Mouse (Mus musculus) embryonic facial prominence, embryonic 11.5 days (tissue): ENCODE results near the gene Wipf1. TPM values are rescaled to one million over a fixed set of nuclear protein-coding genes. Genes with fewer than 3 reads are reported as not detected.

Experiments
- ATAC-seq: fragments of 200-750 bp; cut with Nextera tagmentation; replicated peaks from 2 replicates; pipeline ENCODE4 v1.8.0; 2017; ENCODE audit warnings: low read depth; ENCODE audit not compliant: insufficient number of reproducible peaks, low FRiP score, low TSS enrichment
- DNase-seq: peaks from one replicate; pipeline ENCODE4 v3.0.0-alpha.2; 2015; ENCODE audit warnings: low spot score
- H3K27ac ChIP-seq: fragments of 300-500 bp; sonication (generic); replicated peaks from 2 replicates; pipeline ENCODE4 v1.5.1; 2014; ENCODE audit warnings: mild to moderate bottlenecking, low read depth, low read length, control low read depth
- H3K27me3 ChIP-seq: fragments of 300-500 bp; sonication (generic); 2 replicates; pipeline ENCODE4 v1.6.1; 2014; ENCODE audit warnings: mild to moderate bottlenecking, low read length, moderate library complexity, mixed read lengths; ENCODE audit not compliant: control insufficient read depth, insufficient read depth
- H3K36me3 ChIP-seq: fragments of 300-500 bp; sonication (generic); replicated peaks from 2 replicates; pipeline ENCODE4 v1.6.1; 2014; ENCODE audit warnings: low read depth, mild to moderate bottlenecking, low read length, moderate library complexity, mixed read lengths; ENCODE audit not compliant: control insufficient read depth, insufficient read depth
- H3K4me1 ChIP-seq: fragments of 300-500 bp; sonication (generic); 2 replicates; pipeline ENCODE4 v1.6.1; 2014; ENCODE audit warnings: low read length, mixed read lengths; ENCODE audit not compliant: control insufficient read depth, insufficient read depth
- H3K4me2 ChIP-seq: fragments of 300-500 bp; sonication (generic); 2 replicates; pipeline ENCODE4 v1.6.1; 2014; ENCODE audit warnings: low read depth, mild to moderate bottlenecking, control low read depth, low read length, moderate library complexity
- H3K4me3 ChIP-seq: fragments of 300-500 bp; sonication (generic); 2 replicates; pipeline ENCODE4 v1.5.1; 2014; ENCODE audit warnings: low read depth, low read length, control low read depth
- H3K9ac ChIP-seq: fragments of 300-500 bp; sonication (generic); replicated peaks from 2 replicates; pipeline ENCODE4 v1.6.1; 2014; ENCODE audit warnings: mild to moderate bottlenecking, control low read depth, low read length
- H3K9me3 ChIP-seq: fragments of 300-500 bp; sonication (generic); replicated peaks from 2 replicates; pipeline ENCODE4 v1.6.1; 2016; ENCODE audit warnings: mild to moderate bottlenecking, low read length, inconsistent platforms, mixed read lengths; ENCODE audit not compliant: control insufficient read depth
- WGBS: fragments of 180-500 bp; shearing (Covaris S2); extraction: QIAGEN DNeasy Blood & Tissue Kit; methylation state at CpG from one replicate; pipeline ENCODE4 v1.1.7; 2014; 5-methylcytosine and 5-hydroxymethylcytosine counted together
- polyA plus RNA-seq: library from polyadenylated mRNA; unstranded; fragments of >200 nt; fragmentation: Nextera tagmentation; extraction: Ambion mirVana; gene quantifications from 2 replicates; pipeline ENCODE4 v1.2.1, GENCODE M21; 2014

The Wipf1 gene
- polyA plus RNA-seq, 1 experiment from 2014 or later: 17.5 TPM

GRCm38 (mm10) chr2:73539697-73540096 lies 10.2 kb upstream of the Wipf1 start:
- Histone ChIP-seq H3K4me2 (no peak overlapping the region), H3K4me1 (no peaks in the 10 kb centered on the region; the same call in 1 of the 2 replicates), H3K36me3 (no peaks in the 10 kb centered on the region), H3K27me3 (no peaks in the 10 kb centered on the region), H3K4me3 (no peak overlapping the region), H3K9ac (no peak overlapping the region), H3K27ac (no peak overlapping the region), H3K9me3 (no peaks in the 10 kb centered on the region)
- ATAC-seq: no peak
- 28% methylated on average over 1 of the region's 1 CpGs for WGBS
- DNase-seq: no peak

DNA sequence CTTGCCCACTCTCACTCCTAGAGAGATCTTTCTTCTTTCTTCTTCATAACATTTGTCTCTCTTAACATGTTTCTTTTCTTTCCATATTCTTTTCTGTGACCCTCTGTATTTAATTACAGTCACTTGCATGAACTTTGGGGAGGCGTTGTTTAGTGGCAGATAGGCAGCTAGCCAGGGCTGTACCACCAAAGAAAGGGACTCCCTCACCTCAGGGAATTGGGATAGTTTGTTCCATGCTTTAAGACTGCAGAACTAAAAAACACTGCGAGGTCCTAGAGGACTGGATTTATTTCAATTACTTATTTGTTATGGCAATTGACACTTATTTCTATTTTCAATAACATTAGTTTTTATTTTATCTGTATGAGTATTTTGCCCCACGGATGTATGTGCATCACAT lies 9.6 kb upstream of the Wipf1 start:
- DNase-seq (no peak), ATAC-seq (no peak)
- Histone ChIP-seq H3K9ac (no peak overlapping the region), H3K4me2 (no peak overlapping the region), H3K9me3 (no peaks in the 10 kb centered on the region), H3K27me3 (no peaks in the 10 kb centered on the region), H3K36me3 (no peaks in the 10 kb centered on the region), H3K4me3 (no peak overlapping the region), H3K4me1 (no peaks in the 10 kb centered on the region; the same call in 1 of the 2 replicates), H3K27ac (no peak overlapping the region)
- 79% methylated on average over 3 of the region's 3 CpGs for WGBS

DNA sequence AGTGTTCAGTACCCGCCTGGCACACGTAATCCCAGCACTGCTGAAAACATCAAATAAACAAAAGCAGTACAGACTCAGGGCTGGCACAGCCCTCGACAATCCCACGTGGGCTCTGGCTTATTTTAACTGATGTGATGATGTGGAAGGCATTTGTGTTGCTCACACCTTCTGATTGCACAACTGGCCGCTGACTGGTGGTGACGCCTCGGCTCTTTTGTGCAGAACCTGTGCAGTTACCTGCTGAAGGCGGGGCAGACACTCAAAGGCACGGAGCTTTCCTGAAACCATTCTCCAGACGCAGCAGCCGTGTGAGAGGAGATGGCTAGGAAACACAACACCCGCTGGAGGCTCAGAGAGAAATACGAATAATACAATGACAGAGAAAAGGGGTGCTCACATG lies 9.1 kb upstream of the Wipf1 start:
- no peak overlapping the region for H3K27ac ChIP-seq
- no peaks in the 10 kb centered on the region; the same call in 1 of the 2 replicates for H3K4me1 ChIP-seq
- no peaks in the 10 kb centered on the region for H3K27me3 ChIP-seq
- no peaks in the 10 kb centered on the region for H3K9me3 ChIP-seq
- no peak for DNase-seq
- no peak for ATAC-seq
- WGBS: 74% methylated on average over 13 of the region's 13 CpGs
- H3K36me3 ChIP-seq: no peaks in the 10 kb centered on the region
- H3K9ac ChIP-seq: no peak overlapping the region
- no peak overlapping the region for H3K4me3 ChIP-seq
- no peak overlapping the region for H3K4me2 ChIP-seq

GRCm38 (mm10) chr2:73536091-73536783 lies 6.7 kb upstream of the Wipf1 start:
- Histone ChIP-seq H3K9me3 (no peaks in the 10 kb centered on the region), H3K4me1 (no peaks in the 10 kb centered on the region; the same call in 1 of the 2 replicates), H3K9ac (no peak overlapping the region), H3K27ac (no peak overlapping the region), H3K4me3 (no peak overlapping the region), H3K4me2 (no peak overlapping the region), H3K27me3 (no peaks in the 10 kb centered on the region), H3K36me3 (no peaks in the 10 kb centered on the region)
- 79% methylated on average over 15 of the region's 15 CpGs for WGBS
- DNase-seq (no peak), ATAC-seq (no peak)

GRCm38 (mm10) chr2:73534720-73535119 lies 5.2 kb upstream of the Wipf1 start:
- DNase-seq: no peak
- Histone ChIP-seq H3K27ac (no peak overlapping the region), H3K4me2 (no peak overlapping the region), H3K4me1 (no peaks in the 10 kb centered on the region), H3K9me3 (no peaks in the 10 kb centered on the region), H3K27me3 (no peaks in the 10 kb centered on the region), H3K9ac (no peak overlapping the region), H3K4me3 (no peak overlapping the region), H3K36me3 (no peaks in the 10 kb centered on the region)
- ATAC-seq: no peak
- WGBS: 66% methylated on average over 10 of the region's 10 CpGs

- no peak for DNase-seq
- H3K27me3 ChIP-seq: no peaks in the 10 kb centered on the region
- 76% methylated on average over 5 of the region's 5 CpGs for WGBS
- no peak for ATAC-seq
- H3K4me3 ChIP-seq: no peak overlapping the region
- H3K4me1 ChIP-seq: peaks cover 3% of the 10 kb centered on the region; the same call in 1 of the 2 replicates
- H3K36me3 ChIP-seq: no peaks in the 10 kb centered on the region
- no peaks in the 10 kb centered on the region for H3K9me3 ChIP-seq
- H3K27ac ChIP-seq: no peak overlapping the region
- no peak overlapping the region for H3K4me2 ChIP-seq
- no peak overlapping the region for H3K9ac ChIP-seq
Observed at GRCm38 (mm10) chr2:73530487-73530886, 953 bp upstream of the Wipf1 start.

- DNase-seq (peak; percentile 60), ATAC-seq (peak; percentile 53)
- H3K4me3 ChIP-seq: peak overlapping the region; percentile 85
- peak overlapping the region; percentile 85 for H3K4me2 ChIP-seq
- H3K4me1 ChIP-seq: peaks cover 3% of the 10 kb centered on the region; the same call in 1 of the 2 replicates
- no peaks in the 10 kb centered on the region for H3K27me3 ChIP-seq
- peak overlapping the region; percentile 81 for H3K27ac ChIP-seq
- 1% methylated on average over 43 of the region's 59 CpGs for WGBS
- no peaks in the 10 kb centered on the region for H3K9me3 ChIP-seq
- H3K36me3 ChIP-seq: no peaks in the 10 kb centered on the region
- H3K9ac ChIP-seq: peak overlapping the region; percentile 98
Observed at GRCm38 (mm10) chr2:73528516-73529355, 798 bp downstream of the Wipf1 start.

DNA sequence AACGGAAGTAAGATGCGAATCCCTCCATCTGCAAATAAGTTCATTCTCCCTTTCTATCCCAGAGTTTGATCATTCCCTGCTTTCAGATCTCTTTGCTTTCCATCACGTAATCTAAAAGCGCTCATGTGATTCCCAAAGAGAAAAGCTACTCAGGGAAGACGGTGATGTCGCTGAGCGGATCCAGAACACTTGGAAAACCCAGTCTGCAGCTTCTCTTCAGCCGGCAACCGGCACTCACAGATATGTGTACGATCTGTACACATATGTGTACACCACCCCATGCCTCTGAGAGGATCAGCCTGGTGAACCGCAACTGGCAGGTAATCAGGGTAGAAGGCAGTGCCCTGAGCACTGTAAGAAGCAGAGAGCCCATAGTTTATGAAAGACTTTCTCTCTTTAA lies 1.6 kb downstream of the Wipf1 start:
- ATAC-seq: no peak
- Histone ChIP-seq H3K27me3 (no peaks in the 10 kb centered on the region), H3K36me3 (no peaks in the 10 kb centered on the region), H3K4me1 (peaks cover 3% of the 10 kb centered on the region; the same call in 1 of the 2 replicates), H3K4me2 (peak overlapping the region; percentile 30), H3K9me3 (no peaks in the 10 kb centered on the region), H3K27ac (no peak overlapping the region), H3K4me3 (peak overlapping the region; percentile 85; the same call in 1 of the 2 replicates), H3K9ac (peak overlapping the region; percentile 23; the same call in 1 of the 2 replicates)
- WGBS: 75% methylated on average over 11 of the region's 11 CpGs
- DNase-seq: no peak
